Mouse (Mus musculus) testis, postnatal 14 days (tissue): ENCODE results near the gene Znrf4.
"Not testable (repeated sequence)": the region's sequence is repeated elsewhere in the genome, so short reads cannot be mapped to it uniquely, and the experiment has no call there.

Source experiments
- DNase-seq: peaks from one replicate; pipeline ENCODE4 v3.0.0; 2021; ENCODE audit warnings: low spot score

The Znrf4 gene

GRCm38 (mm10) chr17:56524943-56525342, 12.7 kb upstream of the Znrf4 start:
- no peak for DNase-seq

GRCm38 (mm10) chr17:56522744-56523143, 10.5 kb upstream of the Znrf4 start:
- no peak for DNase-seq

GRCm38 (mm10) chr17:56515690-56516410, 3.6 kb upstream of the Znrf4 start:
- DNase-seq, result peak; percentile 16

GRCm38 (mm10) chr17:56514916-56515315, 2.7 kb upstream of the Znrf4 start:
- DNase-seq, result no peak

- DNase-seq, result no peak
Observed at GRCm38 (mm10) chr17:56514330-56514729, 2.1 kb upstream of the Znrf4 start.

- DNase-seq, result no peak
Observed at GRCm38 (mm10) chr17:56511707-56512090, 532 bp downstream of the Znrf4 start.

GRCm38 (mm10) chr17:56510970-56511706, 1.1 kb downstream of the Znrf4 start:
- DNase-seq, result no peak

GRCm38 (mm10) chr17:56510473-56510969, 1.7 kb downstream of the Znrf4 start:
- DNase-seq, result no peak

GRCm38 (mm10) chr17:56509707-56510472, 2.3 kb downstream of the Znrf4 start:
- no peak for DNase-seq

GRCm38 (mm10) chr17:56509021-56509640, 3.1 kb downstream of the Znrf4 start:
- DNase-seq, result no peak

GRCm38 (mm10) chr17:56507161-56508068, 4.8 kb downstream of the Znrf4 start:
- DNase-seq, result peak; percentile 92

- no peak for DNase-seq
Observed at GRCm38 (mm10) chr17:56506417-56507065, 5.7 kb downstream of the Znrf4 start.

GRCm38 (mm10) chr17:56505401-56505800, 6.8 kb downstream of the Znrf4 start:
- no peak for DNase-seq

- no peak for DNase-seq
Observed at GRCm38 (mm10) chr17:56502526-56502925, 9.7 kb downstream of the Znrf4 start.

- DNase-seq, result not testable (repeated sequence)
Observed at GRCm38 (mm10) chr17:56501635-56502400, 10.4 kb downstream of the Znrf4 start.

- DNase-seq, result no peak
Observed at GRCm38 (mm10) chr17:56499229-56499628, 13.0 kb downstream of the Znrf4 start.

GRCm38 (mm10) chr17:56494480-56494879, 17.8 kb downstream of the Znrf4 start:
- no peak for DNase-seq

GRCm38 (mm10) chr17:56493841-56494240, 18.4 kb downstream of the Znrf4 start:
- DNase-seq, result no peak

GRCm38 (mm10) chr17:56490438-56491152, 21.6 kb downstream of the Znrf4 start:
- no peak for DNase-seq
